Mouse (Mus musculus) embryonic facial prominence, embryonic 12.5 days (tissue): Measurements from ENCODE around the gene Bcl11b. TPM values are rescaled to one million over a fixed set of nuclear protein-coding genes. Genes with fewer than 3 reads are reported as not detected.

ENCODE experiments used
- ATAC-seq: fragments of 200-750 bp; cut with Nextera tagmentation; 2 replicates; pipeline ENCODE4 v1.8.0; 2017; ENCODE audit not compliant: insufficient number of reproducible peaks, insufficient read depth, low FRiP score, low TSS enrichment
- H3K27ac ChIP-seq: fragments of 300-500 bp; sonication (generic); 2 replicates; pipeline ENCODE4 v1.5.1; 2016; ENCODE audit warnings: mild to moderate bottlenecking
- H3K27me3 ChIP-seq: fragments of 300-500 bp; sonication (generic); 2 replicates; pipeline ENCODE4 v1.6.1; 2016; ENCODE audit warnings: mild to moderate bottlenecking, moderate library complexity
- H3K36me3 ChIP-seq: fragments of 300-500 bp; sonication (generic); 2 replicates; pipeline ENCODE4 v1.6.1; 2016; ENCODE audit warnings: mild to moderate bottlenecking
- H3K4me1 ChIP-seq: fragments of 300-500 bp; sonication (generic); 2 replicates; pipeline ENCODE4 v1.6.1; 2016
- H3K4me2 ChIP-seq: fragments of 300-500 bp; sonication (generic); replicated peaks from 2 replicates; pipeline ENCODE4 v1.6.1; 2016; ENCODE audit warnings: mild to moderate bottlenecking, moderate library complexity
- H3K4me3 ChIP-seq: fragments of 300-500 bp; sonication (generic); 2 replicates; pipeline ENCODE4 v1.5.1; 2016; ENCODE audit warnings: mild to moderate bottlenecking
- H3K9ac ChIP-seq: fragments of 300-500 bp; sonication (generic); 2 replicates; pipeline ENCODE4 v1.6.1; 2016; ENCODE audit warnings: mild to moderate bottlenecking, moderate library complexity
- H3K9me3 ChIP-seq: fragments of 300-500 bp; sonication (generic); 2 replicates; pipeline ENCODE4 v1.6.1; 2016; ENCODE audit warnings: mild to moderate bottlenecking, moderate library complexity
- WGBS: fragments of 180-500 bp; shearing (Covaris S2); methylation state at CpG from one replicate; pipeline ENCODE4 v1.1.7; 2016; 5-methylcytosine and 5-hydroxymethylcytosine counted together
- polyA plus RNA-seq: library from polyadenylated mRNA; unstranded; fragments of >200 nt; fragmentation: Nextera tagmentation; extraction: Ambion mirVana; gene quantifications from 2 replicates; pipeline ENCODE4 v1.2.1, GENCODE M21; 2016

Gene Bcl11b
- polyA plus RNA-seq, 1 experiment from 2014 or later = 39.4 TPM

GRCm38 (mm10) chr12:107969126-107969525, 34.3 kb downstream of the Bcl11b start:
- Histone ChIP-seq H3K4me2 (no peak overlapping the region), H3K4me3 (no peak overlapping the region), H3K36me3 (no peaks in the 10 kb centered on the region), H3K9me3 (no peaks in the 10 kb centered on the region), H3K27me3 (no peaks in the 10 kb centered on the region), H3K27ac (no peak overlapping the region), H3K4me1 (peaks cover 84% of the 10 kb centered on the region), H3K9ac (no peak overlapping the region)
- WGBS = 75% methylated on average over 8 of the region's 8 CpGs
- no peak for ATAC-seq

- H3K4me1 ChIP-seq = peaks cover 84% of the 10 kb centered on the region
- ATAC-seq = no peak
- 72% methylated on average over 3 of the region's 3 CpGs for WGBS
Measured at GRCm38 (mm10) chr12:107968331-107968730, 35.1 kb downstream of the Bcl11b start.

GRCm38 (mm10) chr12:107967026-107967425, 36.4 kb downstream of the Bcl11b start:
- no peak overlapping the region; the same call in 1 of the 2 replicates for H3K9ac ChIP-seq

More at GRCm38 (mm10) chr12:107968331-107968730, 35.1 kb downstream of the Bcl11b start:
- no peak overlapping the region for H3K27ac ChIP-seq
- H3K4me3 ChIP-seq = no peak overlapping the region
- H3K9ac ChIP-seq = no peak overlapping the region
- H3K9me3 ChIP-seq = no peaks in the 10 kb centered on the region
- no peaks in the 10 kb centered on the region for H3K36me3 ChIP-seq
- H3K4me2 ChIP-seq = no peak overlapping the region
- no peaks in the 10 kb centered on the region for H3K27me3 ChIP-seq

DNA sequence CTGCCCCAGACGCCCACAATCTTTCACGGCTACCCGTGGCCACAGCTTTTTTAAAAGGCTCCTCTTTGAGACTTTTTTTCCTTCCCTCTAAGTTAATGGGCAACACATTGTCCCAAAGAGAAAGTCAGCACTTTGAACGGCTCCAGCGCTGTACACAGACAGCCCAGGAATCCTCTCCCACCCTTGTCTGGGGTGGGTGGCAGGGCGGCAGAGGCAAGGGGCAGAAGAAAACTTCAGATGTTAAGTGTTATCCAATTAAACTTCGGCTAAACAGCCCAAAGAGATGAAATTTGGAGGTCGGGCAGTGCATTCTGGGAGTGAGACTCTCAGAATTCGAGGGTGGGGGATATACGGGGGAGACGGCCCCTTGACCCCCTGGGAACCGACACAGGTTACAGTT, 38.3 kb downstream of the Bcl11b start:
- H3K4me1 ChIP-seq = peaks cover 86% of the 10 kb centered on the region
- peak overlapping the region; percentile 9 for H3K4me2 ChIP-seq
- H3K9me3 ChIP-seq = no peaks in the 10 kb centered on the region
- no peak overlapping the region; the same call in 1 of the 2 replicates for H3K9ac ChIP-seq
- no peaks in the 10 kb centered on the region for H3K36me3 ChIP-seq
- no peaks in the 10 kb centered on the region for H3K27me3 ChIP-seq
- 34% methylated on average over 12 of the region's 12 CpGs for WGBS
- H3K27ac ChIP-seq = peak overlapping the region; percentile 81
- H3K4me3 ChIP-seq = no peak overlapping the region
- no peak for ATAC-seq

More at GRCm38 (mm10) chr12:107967026-107967425, 36.4 kb downstream of the Bcl11b start:
- WGBS = 87% methylated on average over 7 of the region's 7 CpGs
- Histone ChIP-seq H3K9me3 (no peaks in the 10 kb centered on the region), H3K4me1 (peaks cover 81% of the 10 kb centered on the region), H3K27ac (no peak overlapping the region), H3K4me3 (no peak overlapping the region), H3K4me2 (no peak overlapping the region), H3K27me3 (no peaks in the 10 kb centered on the region), H3K36me3 (no peaks in the 10 kb centered on the region)
- no peak for ATAC-seq

DNA sequence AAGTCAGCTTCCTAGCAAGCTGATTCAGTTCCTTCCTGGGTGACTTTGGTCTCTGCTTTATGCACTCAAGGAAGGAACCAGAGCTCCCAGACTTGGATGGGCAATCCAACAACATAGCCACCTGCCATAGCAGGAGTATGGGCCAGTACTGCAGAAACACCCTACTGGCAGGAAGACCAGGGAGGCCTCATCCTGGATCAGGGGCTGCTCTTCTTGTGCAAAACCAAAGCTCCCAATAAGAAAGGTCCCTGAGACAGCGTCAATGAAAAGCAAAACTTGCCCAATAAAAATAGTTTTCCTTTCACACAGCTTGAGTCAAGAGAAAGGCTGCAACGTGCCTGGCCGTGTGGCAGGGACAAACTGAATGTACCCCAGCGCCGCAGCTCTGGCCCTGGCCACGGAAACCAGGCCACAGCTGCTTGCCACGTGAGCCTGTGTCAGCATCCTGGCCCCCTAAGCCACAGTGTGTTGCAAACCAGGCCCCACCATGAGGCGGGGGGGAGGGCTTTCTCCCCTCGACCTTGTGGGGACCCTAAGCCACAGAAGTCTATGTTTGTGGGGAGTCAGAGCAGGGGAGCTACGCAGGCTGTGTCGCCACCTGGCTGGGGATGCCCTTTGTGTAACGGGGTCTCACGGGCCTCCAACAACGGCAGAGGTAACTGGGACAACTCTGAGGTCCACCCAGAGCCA, 38.9 kb downstream of the Bcl11b start:
- no peaks in the 10 kb centered on the region for H3K36me3 ChIP-seq
- no peaks in the 10 kb centered on the region for H3K27me3 ChIP-seq
- H3K4me2 ChIP-seq = peak overlapping the region; percentile 9; the same call in 1 of the 2 replicates
- no peaks in the 10 kb centered on the region for H3K9me3 ChIP-seq
- H3K4me1 ChIP-seq = peaks cover 85% of the 10 kb centered on the region
- no peak overlapping the region for H3K4me3 ChIP-seq
- peak overlapping the region; percentile 81 for H3K27ac ChIP-seq
- ATAC-seq = no peak
- H3K9ac ChIP-seq = no peak overlapping the region
- WGBS = 48% methylated on average over 14 of the region's 14 CpGs

- Histone ChIP-seq H3K27ac (peak overlapping the region; percentile 24; the same call in 1 of the 2 replicates), H3K27me3 (no peaks in the 10 kb centered on the region), H3K4me3 (no peak overlapping the region), H3K9ac (no peak overlapping the region), H3K36me3 (no peaks in the 10 kb centered on the region), H3K9me3 (no peaks in the 10 kb centered on the region), H3K4me1 (peaks cover 89% of the 10 kb centered on the region), H3K4me2 (no peak overlapping the region)
- WGBS = 38% methylated on average over 7 of the region's 7 CpGs
- no peak for ATAC-seq
Measured at GRCm38 (mm10) chr12:107962852-107963251, 40.5 kb downstream of the Bcl11b start.

- Histone ChIP-seq H3K4me3 (no peak overlapping the region), H3K4me1 (peaks cover 78% of the 10 kb centered on the region), H3K27ac (peak overlapping the region; percentile 81), H3K36me3 (no peaks in the 10 kb centered on the region), H3K4me2 (0 out of 2 replicates have a peak overlapping the region, but pooled peaks have one; percentile 30), H3K9me3 (no peaks in the 10 kb centered on the region), H3K27me3 (no peaks in the 10 kb centered on the region), H3K9ac (no peak overlapping the region)
- no peak for ATAC-seq
- WGBS = 63% methylated on average over 15 of the region's 15 CpGs
Measured at GRCm38 (mm10) chr12:107961843-107962242, 41.6 kb downstream of the Bcl11b start.

DNA sequence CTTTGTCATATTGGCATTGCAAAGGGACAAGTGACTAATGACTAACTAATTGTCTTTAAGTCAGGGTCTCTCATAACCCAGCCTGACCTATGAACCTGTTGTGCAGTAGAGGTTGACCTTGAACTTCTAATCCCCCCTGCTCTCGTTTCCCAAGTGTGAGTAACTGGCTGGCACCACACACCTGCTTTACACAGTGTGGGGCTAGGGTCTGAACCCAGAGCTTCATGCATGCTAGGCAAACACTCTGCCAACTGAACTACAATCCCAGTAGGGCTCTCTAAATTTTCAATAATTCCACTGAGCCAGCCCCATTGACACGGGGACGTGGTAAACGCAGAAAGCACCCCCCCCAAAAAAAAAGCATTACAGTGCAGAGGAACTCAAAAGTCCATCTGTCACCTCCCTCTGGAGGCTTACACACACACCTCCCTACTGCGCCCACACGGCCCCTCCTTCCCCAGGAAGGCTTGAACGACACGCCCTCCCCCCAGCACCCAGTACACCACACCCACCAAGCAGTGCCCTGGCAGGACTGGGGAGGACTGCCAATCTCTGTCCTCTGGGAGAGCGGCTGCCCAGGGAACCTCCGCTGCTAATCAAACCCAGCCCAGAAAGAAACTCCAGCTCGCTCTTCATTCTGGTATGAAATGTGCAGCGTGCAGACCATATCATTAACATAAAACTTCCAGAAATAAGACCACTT, 42.5 kb downstream of the Bcl11b start:
- H3K27me3 ChIP-seq = no peaks in the 10 kb centered on the region
- peaks cover 69% of the 10 kb centered on the region for H3K4me1 ChIP-seq
- ATAC-seq = peak; percentile 18
- H3K4me2 ChIP-seq = peak overlapping the region; percentile 30
- no peaks in the 10 kb centered on the region for H3K36me3 ChIP-seq
- H3K9me3 ChIP-seq = no peaks in the 10 kb centered on the region
- 25% methylated on average over 12 of the region's 12 CpGs for WGBS
- H3K27ac ChIP-seq = peak overlapping the region; percentile 81
- no peak overlapping the region for H3K9ac ChIP-seq
- no peak overlapping the region for H3K4me3 ChIP-seq

DNA sequence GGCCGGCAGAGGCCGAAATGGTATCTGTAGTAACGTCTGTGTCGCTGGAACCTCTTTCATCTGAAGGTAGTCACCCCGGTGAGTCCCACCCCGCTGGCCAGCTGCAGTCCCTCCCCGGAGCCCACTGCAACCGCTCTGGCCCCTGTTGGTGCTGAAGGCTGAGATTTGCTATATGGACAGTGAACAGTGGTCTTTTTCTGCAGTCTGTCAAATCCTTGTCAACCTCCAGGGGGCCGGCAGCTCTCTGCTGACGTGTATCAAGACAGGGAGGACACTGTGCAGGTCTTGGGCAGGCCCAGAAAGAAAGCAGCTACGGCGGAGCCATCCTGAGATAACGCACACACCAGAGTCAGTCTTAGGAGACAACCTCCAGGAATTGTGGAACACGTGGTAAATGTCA, 43.0 kb downstream of the Bcl11b start:
- Histone ChIP-seq H3K4me2 (peak overlapping the region; percentile 30), H3K9me3 (no peaks in the 10 kb centered on the region), H3K27me3 (no peaks in the 10 kb centered on the region), H3K4me1 (peaks cover 64% of the 10 kb centered on the region), H3K36me3 (no peaks in the 10 kb centered on the region), H3K27ac (peak overlapping the region; percentile 81), H3K9ac (no peak overlapping the region), H3K4me3 (no peak overlapping the region)
- 31% methylated on average over 14 of the region's 14 CpGs for WGBS
- ATAC-seq = no peak

GRCm38 (mm10) chr12:107959872-107960271, 43.5 kb downstream of the Bcl11b start:
- ATAC-seq = no peak
- 17% methylated on average over 8 of the region's 8 CpGs for WGBS
- peak overlapping the region; percentile 70 for H3K27ac ChIP-seq
- no peak overlapping the region for H3K4me3 ChIP-seq
- no peak overlapping the region for H3K9ac ChIP-seq
- H3K36me3 ChIP-seq = no peaks in the 10 kb centered on the region
- H3K27me3 ChIP-seq = no peaks in the 10 kb centered on the region
- no peak overlapping the region for H3K4me2 ChIP-seq
- H3K4me1 ChIP-seq = peaks cover 64% of the 10 kb centered on the region
- no peaks in the 10 kb centered on the region for H3K9me3 ChIP-seq

GRCm38 (mm10) chr12:107953044-107953684, 50.2 kb downstream of the Bcl11b start:
- Histone ChIP-seq H3K4me3 (no peak overlapping the region), H3K9me3 (no peaks in the 10 kb centered on the region), H3K36me3 (no peaks in the 10 kb centered on the region), H3K27ac (peak overlapping the region; percentile 82), H3K4me1 (peaks cover 61% of the 10 kb centered on the region), H3K4me2 (peak overlapping the region; percentile 21), H3K9ac (no peak overlapping the region), H3K27me3 (no peaks in the 10 kb centered on the region)
- ATAC-seq = no peak
- 88% methylated on average over 16 of the region's 16 CpGs for WGBS
